Mouse (Mus musculus): ENCODE measurements around the gene Grin1. TPM values are rescaled to one million over a fixed set of nuclear protein-coding genes. Genes with fewer than 3 reads are reported as not detected.

The Grin1 gene
- polyA plus RNA-seq, 1 experiment from 2014 or later: 57.2 TPM

DNA sequence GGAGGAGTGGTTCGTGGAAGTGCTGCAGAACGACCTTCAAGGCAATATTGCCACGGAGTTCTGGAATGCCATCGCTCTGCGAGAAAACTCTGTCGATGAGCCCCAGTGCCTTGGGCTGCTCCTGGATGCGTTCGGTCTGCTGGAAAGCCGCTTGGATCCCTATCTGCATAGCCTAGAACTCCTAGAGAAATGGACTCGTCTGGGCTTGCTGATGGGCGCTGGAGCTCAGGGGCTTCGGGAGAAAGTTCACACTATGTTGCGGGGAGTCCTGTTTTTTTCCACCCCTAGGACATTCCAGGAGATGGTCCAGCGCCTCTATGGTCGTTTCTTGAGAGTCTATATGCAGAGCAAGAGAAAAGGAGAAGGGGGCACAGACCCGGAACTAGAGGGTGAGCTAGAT, 46.0 kb downstream of the Grin1 start:
- peaks cover 76% of the 10 kb centered on the region for H3K36me3 ChIP-seq (replicated peaks; ENCODE audit: control insufficient read depth, insufficient read depth)

DNA sequence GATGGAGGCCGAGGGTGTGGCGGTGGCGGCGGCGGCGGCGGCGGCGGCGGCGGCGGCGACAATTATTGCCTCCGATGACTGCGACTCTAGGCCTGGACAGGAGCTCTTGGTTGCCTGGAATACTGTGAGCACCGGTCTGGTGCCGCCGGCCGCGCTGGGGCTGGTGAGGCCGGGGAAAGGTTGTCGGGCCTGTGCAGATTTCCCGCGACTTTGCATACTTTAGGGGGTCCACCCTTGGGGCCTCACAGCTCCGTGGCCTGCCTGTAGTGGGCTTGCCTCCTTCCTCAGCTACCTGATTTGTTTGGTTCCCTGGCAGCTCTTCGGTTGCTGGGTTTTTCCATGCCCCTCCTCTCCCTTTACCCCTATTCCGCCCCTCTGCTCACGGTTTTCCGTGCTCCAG, 46.5 kb downstream of the Grin1 start:
- Histone ChIP-seq H3K9me3 (ENCODE audit: control insufficient read depth, low read length) (no peaks in the 10 kb centered on the region), H3K4me3 (replicated peaks; ENCODE audit: low read length) (peak overlapping the region; percentile 84), H3K27me3 (ENCODE audit: control insufficient read depth, insufficient read depth, low read length) (no peaks in the 10 kb centered on the region), H3K4me1 (replicated peaks; ENCODE audit: control insufficient read depth, insufficient read depth, low read length) (peaks cover 21% of the 10 kb centered on the region), H3K4me2 (replicated peaks) (peak overlapping the region; percentile 98), H3K9ac (peak overlapping the region; percentile 95), H3K27ac (peak overlapping the region; percentile 52; the same call in 1 of the 2 replicates), H3K36me3 (replicated peaks; ENCODE audit: control insufficient read depth, insufficient read depth) (peaks cover 75% of the 10 kb centered on the region)
- WGBS: under 1% methylated on average over 29 of the region's 29 CpGs
- DNase-seq (ENCODE audit: low spot score): no peak
- peak; percentile 73 for ATAC-seq (ENCODE audit: low FRiP score)

More for the DNA sequence above, 46.0 kb downstream of the Grin1 start:
- H3K4me1 ChIP-seq (replicated peaks; ENCODE audit: control insufficient read depth, insufficient read depth, low read length): peaks cover 19% of the 10 kb centered on the region
- no peaks in the 10 kb centered on the region for H3K9me3 ChIP-seq (ENCODE audit: control insufficient read depth, low read length)
- H3K4me2 ChIP-seq (replicated peaks): peak overlapping the region; percentile 98
- DNase-seq (ENCODE audit: low spot score): no peak
- H3K27ac ChIP-seq: peak overlapping the region; percentile 52; the same call in 1 of the 2 replicates
- ATAC-seq (ENCODE audit: low FRiP score): no peak
- 42% methylated on average over 16 of the region's 16 CpGs for WGBS
- H3K27me3 ChIP-seq (ENCODE audit: control insufficient read depth, insufficient read depth, low read length): no peaks in the 10 kb centered on the region
- H3K9ac ChIP-seq: peak overlapping the region; percentile 95
- peak overlapping the region; percentile 84 for H3K4me3 ChIP-seq (replicated peaks; ENCODE audit: low read length)

DNA sequence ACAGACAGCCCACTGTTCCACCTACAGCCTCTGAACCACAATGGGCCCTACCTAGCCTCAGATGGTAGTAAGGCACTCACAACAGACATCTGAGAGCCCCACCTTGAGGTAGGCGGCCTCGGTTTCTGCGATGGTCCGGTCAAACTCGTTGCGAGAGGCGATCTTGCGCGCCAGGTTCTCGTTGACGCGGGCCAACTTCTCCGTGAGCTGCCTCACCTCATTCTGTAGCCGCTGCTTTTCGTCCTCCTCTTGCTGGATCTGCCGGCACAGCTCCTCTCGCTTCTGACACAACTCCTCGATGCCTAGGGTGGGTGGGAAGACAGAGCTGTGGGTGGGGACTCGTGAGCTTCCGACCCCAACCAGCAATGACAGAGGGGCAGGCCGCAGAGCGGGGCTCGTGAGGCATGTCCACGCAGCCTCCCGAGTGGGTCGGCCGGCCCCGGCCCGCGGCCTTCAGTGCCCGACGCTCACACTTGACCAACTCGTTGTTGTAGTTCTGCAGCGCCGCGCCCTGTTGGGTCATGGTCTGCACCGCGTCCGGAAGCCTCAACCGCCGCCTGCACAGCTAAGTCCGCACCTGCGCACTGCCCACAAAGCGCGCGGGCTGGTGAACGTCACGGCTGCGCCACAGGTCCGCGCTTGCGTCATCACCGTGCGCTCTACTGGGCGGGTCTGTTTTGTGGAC, 47.0 kb downstream of the Grin1 start, which contains the start of the genes Ssna1 and Anapc2:
Gene Ssna1, minus strand, starts transcription at position 612 of the 685 bp plus-strand sequence.
Gene Anapc2, plus strand, starts transcription at position 652 of the 685 bp plus-strand sequence.
- WGBS: 0% methylated on average over 50 of the region's 55 CpGs
- H3K36me3 ChIP-seq (replicated peaks; ENCODE audit: control insufficient read depth, insufficient read depth): peaks cover 69% of the 10 kb centered on the region
- H3K9ac ChIP-seq: peak within 1 kb of the TSS; percentile 95
- H3K4me2 ChIP-seq (replicated peaks): peak within 1 kb of the TSS; percentile 99
- no peaks in the 10 kb centered on the region for H3K9me3 ChIP-seq (ENCODE audit: control insufficient read depth, low read length)
- H3K27me3 ChIP-seq (ENCODE audit: control insufficient read depth, insufficient read depth, low read length): no peaks in the 10 kb centered on the region
- peaks cover 26% of the 10 kb centered on the region for H3K4me1 ChIP-seq (replicated peaks; ENCODE audit: control insufficient read depth, insufficient read depth, low read length)
- peak; percentile 95 for ATAC-seq (ENCODE audit: low FRiP score)
- peak within 1 kb of the TSS; percentile 84 for H3K4me3 ChIP-seq (replicated peaks; ENCODE audit: low read length)
- H3K27ac ChIP-seq: peak within 1 kb of the TSS; percentile 86
- peak; percentile 99 for DNase-seq (ENCODE audit: low spot score)

DNA sequence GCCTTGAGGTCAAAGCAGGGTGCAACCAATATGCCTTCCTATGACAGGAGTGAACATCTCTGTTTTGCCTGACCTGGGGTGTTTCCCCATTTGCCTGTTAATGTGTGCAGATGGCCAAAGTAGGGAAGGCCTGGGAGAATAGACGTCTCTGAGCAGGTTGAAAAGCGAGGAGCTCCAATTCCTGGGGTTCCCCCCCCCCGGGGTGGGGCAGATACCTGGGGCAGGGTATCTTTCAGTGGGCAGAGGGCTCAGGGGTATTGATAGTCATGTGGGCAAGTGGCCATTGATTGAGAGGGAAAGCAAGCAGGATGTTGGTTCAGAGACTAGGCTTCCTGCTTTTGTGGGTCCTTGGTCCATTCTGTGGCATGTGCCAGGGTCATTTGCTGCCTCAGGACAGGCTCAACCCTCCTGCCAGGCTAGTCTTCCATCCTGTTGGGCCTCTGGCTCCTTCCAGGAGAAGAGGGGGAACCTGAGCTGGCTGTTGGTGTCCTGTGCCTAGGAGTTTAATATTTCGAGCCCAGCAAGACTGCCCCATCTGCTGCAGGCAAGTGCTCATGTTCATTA, 51.2 kb downstream of the Grin1 start:
- Histone ChIP-seq H3K9me3 (ENCODE audit: control insufficient read depth, low read length) (no peaks in the 10 kb centered on the region), H3K4me2 (replicated peaks) (peak overlapping the region; percentile 100; the same call in 1 of the 2 replicates), H3K9ac (no peak overlapping the region), H3K4me1 (replicated peaks; ENCODE audit: control insufficient read depth, insufficient read depth, low read length) (peaks cover 54% of the 10 kb centered on the region), H3K27ac (no peak overlapping the region), H3K27me3 (ENCODE audit: control insufficient read depth, insufficient read depth, low read length) (0 out of 2 replicates have a peak, but pooled peaks cover 6% of the 10 kb centered on the region), H3K4me3 (replicated peaks; ENCODE audit: low read length) (no peak overlapping the region), H3K36me3 (replicated peaks; ENCODE audit: control insufficient read depth, insufficient read depth) (peaks cover 31% of the 10 kb centered on the region)
- no peak for DNase-seq (ENCODE audit: low spot score)
- no peak for ATAC-seq (ENCODE audit: low FRiP score)
- 73% methylated on average over 4 of the region's 4 CpGs for WGBS

DNA sequence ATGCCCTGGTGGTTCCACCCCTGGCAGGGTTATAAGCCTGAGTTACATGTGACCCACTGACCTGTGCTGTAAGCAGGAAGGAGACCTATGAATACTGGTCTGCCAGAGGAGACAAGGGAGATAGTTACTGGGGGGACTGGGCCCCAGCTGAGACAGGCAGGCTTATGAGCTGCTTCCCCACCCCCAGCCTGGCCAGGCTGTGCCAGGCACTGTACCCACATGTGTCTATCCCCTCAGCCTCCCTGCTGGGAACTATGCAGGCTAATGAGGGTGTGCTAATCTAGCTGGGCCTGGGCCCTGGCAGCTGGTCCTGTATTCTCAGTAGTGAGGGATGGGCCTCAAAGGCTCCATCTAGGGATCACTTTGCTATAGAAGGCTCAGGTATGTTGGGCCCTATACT, 51.7 kb downstream of the Grin1 start:
- Histone ChIP-seq H3K4me2 (replicated peaks) (peak overlapping the region; percentile 100), H3K9ac (peak overlapping the region; percentile 8; the same call in 1 of the 2 replicates), H3K27me3 (ENCODE audit: control insufficient read depth, insufficient read depth, low read length) (0 out of 2 replicates have a peak, but pooled peaks cover 6% of the 10 kb centered on the region), H3K4me3 (replicated peaks; ENCODE audit: low read length) (no peak overlapping the region), H3K9me3 (ENCODE audit: control insufficient read depth, low read length) (no peaks in the 10 kb centered on the region), H3K36me3 (replicated peaks; ENCODE audit: control insufficient read depth, insufficient read depth) (peaks cover 31% of the 10 kb centered on the region), H3K27ac (peak overlapping the region; percentile 65; the same call in 1 of the 2 replicates), H3K4me1 (replicated peaks; ENCODE audit: control insufficient read depth, insufficient read depth, low read length) (peaks cover 54% of the 10 kb centered on the region)
- ATAC-seq (ENCODE audit: low FRiP score): no peak
- DNase-seq (ENCODE audit: low spot score): no peak

DNA sequence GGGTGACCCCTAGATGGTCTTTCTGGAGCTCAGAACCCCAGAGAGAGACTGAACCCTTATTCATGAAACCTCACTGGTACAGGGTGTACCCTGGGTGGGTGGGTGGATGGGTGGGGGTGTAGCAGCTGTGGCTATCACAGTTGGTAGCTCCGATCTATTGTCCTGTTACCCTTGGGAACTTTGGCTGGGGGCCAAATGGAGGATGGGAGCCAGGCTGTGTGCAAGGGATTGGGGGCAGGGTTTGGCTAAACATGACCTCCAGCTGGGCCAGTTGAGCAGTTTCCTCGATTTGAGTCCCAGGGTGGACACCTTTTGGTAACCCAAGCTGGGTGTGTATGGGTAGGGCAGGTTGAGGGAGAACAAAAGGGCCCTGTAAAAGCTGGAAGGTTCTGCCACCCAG, 52.3 kb downstream of the Grin1 start:
- Histone ChIP-seq H3K9me3 (ENCODE audit: control insufficient read depth, low read length) (no peaks in the 10 kb centered on the region), H3K4me3 (replicated peaks; ENCODE audit: low read length) (no peak overlapping the region), H3K4me2 (replicated peaks) (peak overlapping the region; percentile 100), H3K36me3 (replicated peaks; ENCODE audit: control insufficient read depth, insufficient read depth) (peaks cover 31% of the 10 kb centered on the region), H3K27me3 (ENCODE audit: control insufficient read depth, insufficient read depth, low read length) (0 out of 2 replicates have a peak, but pooled peaks cover 6% of the 10 kb centered on the region), H3K9ac (0 out of 2 replicates have a peak overlapping the region, but pooled peaks have one; percentile 44), H3K4me1 (replicated peaks; ENCODE audit: control insufficient read depth, insufficient read depth, low read length) (peaks cover 54% of the 10 kb centered on the region), H3K27ac (peak overlapping the region; percentile 65)
- 39% methylated on average over 2 of the region's 2 CpGs for WGBS
- ATAC-seq (ENCODE audit: low FRiP score) (no peak), DNase-seq (ENCODE audit: low spot score) (no peak)

DNA sequence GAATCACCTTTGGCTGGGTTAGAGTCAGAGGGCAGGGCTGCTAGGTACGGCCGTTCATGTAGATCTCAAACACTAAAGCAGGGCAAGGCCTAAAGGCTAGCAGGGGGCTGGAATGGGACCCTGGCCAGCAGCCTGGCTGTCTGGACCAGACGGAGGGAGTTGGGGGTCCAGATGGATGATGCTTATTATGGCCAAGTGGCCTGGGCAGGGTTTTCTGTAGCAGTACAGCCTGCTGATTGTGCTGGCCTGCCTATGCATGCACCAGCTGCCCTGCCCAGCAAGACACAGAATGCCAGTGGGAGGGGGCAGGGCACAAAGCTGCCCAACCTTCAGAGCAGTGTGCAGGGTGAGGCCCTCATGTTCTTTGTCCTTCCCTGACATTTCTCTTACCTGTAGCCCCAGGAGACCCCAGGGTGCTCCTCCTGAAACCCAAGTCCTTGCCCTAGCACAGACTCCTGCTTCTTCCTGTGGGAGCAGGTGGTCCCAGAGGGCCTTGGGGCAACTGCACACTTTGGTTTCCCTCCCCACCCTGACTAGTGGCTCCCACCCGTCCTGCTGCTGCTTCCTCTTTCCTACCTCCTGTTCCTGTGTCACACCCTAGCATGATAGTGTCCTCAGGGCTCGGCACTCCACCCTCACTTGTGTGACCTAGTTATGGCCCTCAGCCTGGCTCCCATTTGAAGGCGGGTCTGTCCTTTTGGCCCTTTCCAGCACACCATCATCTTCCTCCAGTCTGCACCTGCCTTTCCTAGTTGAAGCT, 52.9 kb downstream of the Grin1 start:
- Histone ChIP-seq H3K36me3 (replicated peaks; ENCODE audit: control insufficient read depth, insufficient read depth) (peaks cover 31% of the 10 kb centered on the region), H3K27ac (peak overlapping the region; percentile 65), H3K4me3 (replicated peaks; ENCODE audit: low read length) (peak overlapping the region; percentile 18), H3K9ac (peak overlapping the region; percentile 44), H3K4me2 (replicated peaks) (peak overlapping the region; percentile 100), H3K4me1 (replicated peaks; ENCODE audit: control insufficient read depth, insufficient read depth, low read length) (peaks cover 48% of the 10 kb centered on the region), H3K27me3 (ENCODE audit: control insufficient read depth, insufficient read depth, low read length) (0 out of 2 replicates have a peak, but pooled peaks cover 6% of the 10 kb centered on the region), H3K9me3 (ENCODE audit: control insufficient read depth, low read length) (no peaks in the 10 kb centered on the region)
- DNase-seq (ENCODE audit: low spot score) (no peak), ATAC-seq (ENCODE audit: low FRiP score) (no peak)
- WGBS: 64% methylated on average over 6 of the region's 6 CpGs

DNA sequence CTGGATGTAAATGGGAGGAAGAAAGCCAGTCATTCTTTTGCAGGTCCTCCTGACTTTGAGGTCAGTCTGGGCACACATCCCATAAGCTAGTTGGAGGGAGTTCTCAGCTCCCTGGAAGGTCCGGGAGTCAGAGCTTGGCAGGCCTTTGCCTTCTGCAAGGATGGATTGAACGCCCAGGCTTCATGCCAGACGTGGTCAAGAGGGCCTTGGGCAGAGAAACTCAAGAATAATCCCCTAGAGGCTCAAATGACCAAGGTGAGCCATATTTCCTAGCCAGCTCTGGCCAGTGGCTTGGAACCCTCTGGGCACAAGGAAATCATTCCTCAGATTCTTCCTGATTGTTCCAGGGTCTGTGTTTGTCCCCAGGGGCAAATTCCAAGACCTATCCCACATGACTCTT, 54.1 kb downstream of the Grin1 start:
- Histone ChIP-seq H3K27me3 (ENCODE audit: control insufficient read depth, insufficient read depth, low read length) (0 out of 2 replicates have a peak, but pooled peaks cover 6% of the 10 kb centered on the region), H3K9me3 (ENCODE audit: control insufficient read depth, low read length) (no peaks in the 10 kb centered on the region), H3K9ac (peak overlapping the region; percentile 46), H3K4me2 (replicated peaks) (peak overlapping the region; percentile 100), H3K4me3 (replicated peaks; ENCODE audit: low read length) (peak overlapping the region; percentile 84; the same call in 1 of the 2 replicates), H3K4me1 (replicated peaks; ENCODE audit: control insufficient read depth, insufficient read depth, low read length) (peaks cover 45% of the 10 kb centered on the region), H3K36me3 (replicated peaks; ENCODE audit: control insufficient read depth, insufficient read depth) (peaks cover 18% of the 10 kb centered on the region), H3K27ac (no peak overlapping the region)
- 58% methylated on average over 3 of the region's 3 CpGs for WGBS
- no peak for ATAC-seq (ENCODE audit: low FRiP score)
- DNase-seq (ENCODE audit: low spot score): no peak

DNA sequence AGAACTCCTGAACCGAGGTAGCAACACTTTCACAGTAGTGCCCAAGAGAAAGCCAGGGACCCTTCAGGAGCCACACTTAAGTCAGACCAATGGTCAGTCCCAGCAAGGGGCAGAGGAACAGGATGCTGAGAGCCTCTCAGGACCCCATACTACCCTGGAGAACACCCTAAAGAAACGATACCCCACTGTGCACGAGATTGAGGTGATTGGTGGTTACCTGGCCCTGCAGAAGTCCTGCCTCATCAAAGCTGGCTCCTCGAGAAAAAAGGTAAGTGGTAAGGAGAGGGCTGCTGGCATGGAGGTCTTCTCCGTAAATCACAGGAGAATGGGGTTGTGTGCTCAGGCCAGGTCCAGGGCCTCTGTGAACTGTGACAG, 54.7 kb downstream of the Grin1 start:
- Histone ChIP-seq H3K9ac (peak overlapping the region; percentile 83), H3K27me3 (ENCODE audit: control insufficient read depth, insufficient read depth, low read length) (0 out of 2 replicates have a peak, but pooled peaks cover 6% of the 10 kb centered on the region), H3K4me2 (replicated peaks) (peak overlapping the region; percentile 100), H3K36me3 (replicated peaks; ENCODE audit: control insufficient read depth, insufficient read depth) (peaks cover 13% of the 10 kb centered on the region), H3K4me1 (replicated peaks; ENCODE audit: control insufficient read depth, insufficient read depth, low read length) (peaks cover 45% of the 10 kb centered on the region), H3K4me3 (replicated peaks; ENCODE audit: low read length) (peak overlapping the region; percentile 84), H3K27ac (no peak overlapping the region), H3K9me3 (ENCODE audit: control insufficient read depth, low read length) (no peaks in the 10 kb centered on the region)
- 85% methylated on average over 5 of the region's 5 CpGs for WGBS
- DNase-seq (ENCODE audit: low spot score) (no peak), ATAC-seq (ENCODE audit: low FRiP score) (no peak)

Measured in hindbrain, embryonic 14.5 days (tissue).